Mouse (Mus musculus) erythroblast, embryonic 14.5 days (primary cell): ENCODE measurements around the gene Slc16a8.

ENCODE experiments used
- GATA1 ChIP-seq: IDR thresholded peaks from 2 replicates; pipeline ENCODE4 v1.6.1; 2012; ENCODE audit warnings: low read length, inconsistent platforms, mixed read lengths
- TAL1 ChIP-seq: IDR thresholded peaks from 3 replicates; pipeline ENCODE4 v1.6.1; 2012; ENCODE audit warnings: low read length, inconsistent platforms, mixed read lengths

GRCm38 (mm10) chr15:79265384-79265783, 10.8 kb upstream of the Slc16a8 start:
- TF ChIP-seq TAL1 (no peak), GATA1 (no peak)
